Mouse (Mus musculus) gonadal fat pad, adult 2 months (tissue): ENCODE data around the gene Fyn. TPM values are rescaled to one million over a fixed set of nuclear protein-coding genes. Genes with fewer than 3 reads are reported as not detected.

Experiments
- DNase-seq: peaks from one replicate; pipeline ENCODE4 v3.0.0-alpha.2; 2012; ENCODE audit warnings: low read depth
- polyA plus RNA-seq: library from polyadenylated mRNA; depleted of rRNA; stranded (reverse); fragments of >200 nt; gene quantifications from 2 replicates; pipeline ENCODE4 v1.2.3, GENCODE M21; 2012

Fyn gene
- polyA plus RNA-seq, 1 experiment, result 16.8 TPM

DNA sequence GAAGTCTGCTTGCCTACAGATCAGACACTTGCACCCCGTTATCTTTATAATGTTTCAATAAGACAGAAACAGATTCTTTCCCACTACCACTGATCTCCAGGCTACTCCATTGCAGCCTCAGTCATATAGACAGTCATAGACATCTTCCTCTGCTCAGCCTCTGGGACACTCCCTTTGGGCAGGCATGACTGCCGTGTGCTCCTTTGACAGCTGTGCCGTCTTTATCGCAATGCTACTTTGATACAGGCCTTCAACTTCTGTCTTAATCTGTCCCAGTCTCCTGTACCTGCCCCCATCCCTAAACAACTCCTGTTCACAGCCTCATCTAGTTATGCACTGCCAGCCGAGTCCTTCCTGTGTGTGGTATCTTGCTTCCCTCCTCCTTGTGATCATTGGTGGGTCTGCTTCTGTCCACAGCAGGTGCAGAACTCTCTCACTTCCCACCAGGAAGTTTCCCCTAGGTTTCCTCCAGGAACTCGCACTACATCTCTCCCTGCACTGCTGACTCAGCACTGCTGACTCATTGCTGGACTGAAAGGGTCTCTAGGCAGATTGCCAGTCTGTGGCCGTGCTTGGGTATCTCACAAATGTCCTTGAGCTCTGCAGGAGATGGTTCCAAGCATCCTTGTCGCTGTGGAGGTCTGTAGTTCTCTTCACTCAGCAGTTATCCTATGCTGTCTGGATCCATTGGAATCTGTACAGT lies 43.4 kb downstream of the Fyn start:
- DNase-seq, result no peak

DNA sequence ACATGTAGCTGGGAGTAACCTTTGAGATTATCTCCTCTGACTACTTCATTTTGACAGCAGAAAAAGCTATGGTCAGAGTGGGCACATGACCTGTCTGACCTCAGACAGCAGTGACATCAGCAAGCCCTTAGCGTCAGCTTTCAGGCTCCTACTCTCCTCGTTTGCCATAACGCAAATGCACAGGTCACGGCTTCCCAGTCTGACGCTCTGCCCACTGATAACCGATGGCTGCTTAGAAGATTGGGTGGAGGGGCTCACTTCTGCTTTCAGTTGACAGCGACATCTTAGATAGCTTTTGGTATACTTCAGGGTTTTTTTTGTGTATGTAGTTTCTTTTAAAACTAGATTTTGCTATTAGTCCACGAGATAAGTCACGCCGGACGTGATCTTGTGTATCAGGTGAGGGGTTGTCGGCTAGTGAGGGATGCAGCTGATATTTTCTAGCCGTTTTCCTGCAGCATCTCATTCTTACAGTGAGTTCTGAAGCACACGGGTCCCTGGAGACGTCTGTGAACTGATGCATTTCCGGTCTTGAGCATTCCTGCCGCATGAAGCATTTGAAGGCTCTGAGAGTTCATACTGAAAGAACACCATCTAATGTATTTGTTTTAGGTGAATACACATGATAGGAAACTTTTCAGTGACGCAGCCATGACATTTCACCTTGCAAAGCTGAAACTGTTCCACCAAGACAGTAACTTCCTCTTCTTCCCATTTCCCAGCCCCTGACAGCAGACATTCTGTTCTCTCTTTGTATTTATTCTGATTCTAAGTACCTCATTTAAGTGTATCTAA lies 44.4 kb downstream of the Fyn start:
- DNase-seq, result no peak

DNA sequence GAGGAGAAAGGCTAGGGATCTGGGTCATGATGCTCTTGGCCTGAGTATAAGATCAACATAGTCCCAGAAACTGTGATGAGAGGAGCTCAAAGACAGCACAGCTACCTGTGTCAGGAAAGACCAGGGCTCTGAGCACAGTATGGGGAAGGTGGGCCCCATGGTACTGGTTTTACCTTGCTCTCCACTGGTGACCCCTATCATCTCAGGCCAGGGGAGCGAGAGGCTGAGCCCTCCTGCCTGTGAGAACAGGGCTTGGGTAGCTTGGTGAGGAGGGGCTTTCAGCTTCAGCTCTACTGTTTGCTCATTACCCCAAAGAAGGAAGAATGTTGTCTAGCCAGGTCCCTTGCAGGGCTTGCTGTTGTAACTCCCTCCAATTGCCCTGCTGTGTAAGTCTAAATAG lies 45.4 kb downstream of the Fyn start:
- no peak for DNase-seq

DNA sequence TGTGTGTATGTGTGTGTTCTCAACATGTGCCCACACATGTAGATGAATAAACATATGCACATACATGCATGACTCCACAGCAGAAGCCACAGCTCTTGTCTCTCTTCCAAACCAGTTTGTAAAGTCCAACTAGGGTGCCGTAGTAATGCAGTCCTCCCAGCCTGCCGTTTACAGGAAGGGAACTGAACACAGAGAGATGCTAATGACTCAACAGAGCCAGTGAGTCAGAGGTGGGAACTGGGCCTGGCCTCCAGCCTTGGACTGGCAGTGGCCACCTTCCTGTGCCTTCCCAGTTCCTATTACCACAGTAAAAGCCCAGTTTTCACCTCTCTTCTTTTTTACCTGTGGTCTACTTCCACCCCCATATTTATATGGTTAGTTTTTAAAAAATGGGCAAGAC lies 46.9 kb downstream of the Fyn start:
- DNase-seq, result no peak

DNA sequence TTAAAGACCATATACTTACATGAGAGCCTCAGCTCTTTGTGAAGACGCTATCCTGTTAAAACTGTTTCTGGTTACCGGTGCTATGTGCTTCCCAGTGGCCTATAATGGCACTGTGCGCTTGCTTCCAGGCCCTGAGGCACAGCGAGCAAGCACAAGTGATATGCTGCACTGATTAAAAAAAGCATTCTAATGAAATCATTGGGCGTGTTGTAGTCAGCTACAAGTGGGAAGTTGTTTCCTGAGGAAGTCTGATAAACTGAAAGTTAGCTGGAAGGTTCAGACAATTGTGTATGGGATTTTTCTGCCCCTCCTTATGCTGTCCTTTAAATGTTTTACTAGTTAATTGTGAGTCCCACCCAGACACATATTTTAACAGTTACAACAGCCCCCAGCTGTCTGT lies 49.0 kb downstream of the Fyn start:
- DNase-seq, result no peak

DNA sequence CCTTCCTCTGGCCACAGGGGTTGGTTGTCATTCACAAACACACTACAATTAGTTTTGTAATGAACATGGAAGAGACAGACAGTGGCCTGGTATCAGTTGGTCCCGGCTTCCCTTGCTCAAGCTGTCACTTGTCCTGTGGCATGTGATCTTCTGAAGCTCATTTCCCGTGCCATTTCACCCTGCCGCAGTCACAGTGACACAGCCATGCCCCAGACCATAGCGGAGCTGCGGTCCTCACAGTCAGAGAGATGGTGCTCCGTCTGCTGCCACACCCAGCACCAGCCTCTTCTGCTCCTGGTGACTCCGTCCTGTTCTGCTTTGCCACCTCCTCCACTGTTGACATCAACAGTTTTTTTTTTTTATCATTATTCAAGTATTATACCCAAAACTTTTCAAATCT lies 49.7 kb downstream of the Fyn start:
- no peak for DNase-seq

DNA sequence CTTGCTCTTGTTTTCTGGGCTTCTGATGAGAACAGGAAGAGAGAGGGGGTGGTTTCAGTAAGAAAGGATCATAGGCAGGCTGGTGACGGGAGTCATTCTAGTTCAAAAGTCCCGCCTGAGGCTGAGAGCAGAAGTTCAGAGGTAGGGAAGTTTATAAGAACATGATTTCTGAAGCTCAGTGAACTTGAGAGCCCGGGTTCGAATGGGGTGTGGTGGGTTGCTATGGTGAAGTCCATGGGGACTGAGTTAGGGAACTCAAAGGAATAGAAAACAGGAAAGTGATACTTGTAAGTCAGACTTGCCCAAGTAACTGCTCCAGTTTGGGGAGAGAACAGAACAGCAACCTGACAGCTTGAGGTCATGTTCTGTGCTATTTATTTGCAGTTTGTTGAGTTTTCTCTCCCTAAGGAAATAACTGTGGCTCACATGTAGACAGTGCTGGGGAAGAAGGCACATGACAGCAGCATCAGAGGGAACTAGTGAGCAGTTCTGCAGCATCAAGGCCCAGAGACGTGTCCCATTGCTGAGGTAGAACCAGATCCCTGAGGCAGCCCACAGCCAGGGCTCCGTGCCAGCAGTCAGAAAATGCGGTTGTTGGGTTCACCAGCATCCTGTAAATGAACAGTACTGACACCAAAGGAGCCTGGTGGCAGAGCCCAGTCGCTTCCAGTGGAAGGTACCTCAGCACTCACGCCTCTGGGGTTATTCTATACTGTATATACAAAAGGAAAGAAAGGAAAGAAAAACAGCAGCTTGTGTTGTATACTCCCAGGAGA lies 52.4 kb downstream of the Fyn start:
- no peak for DNase-seq

DNA sequence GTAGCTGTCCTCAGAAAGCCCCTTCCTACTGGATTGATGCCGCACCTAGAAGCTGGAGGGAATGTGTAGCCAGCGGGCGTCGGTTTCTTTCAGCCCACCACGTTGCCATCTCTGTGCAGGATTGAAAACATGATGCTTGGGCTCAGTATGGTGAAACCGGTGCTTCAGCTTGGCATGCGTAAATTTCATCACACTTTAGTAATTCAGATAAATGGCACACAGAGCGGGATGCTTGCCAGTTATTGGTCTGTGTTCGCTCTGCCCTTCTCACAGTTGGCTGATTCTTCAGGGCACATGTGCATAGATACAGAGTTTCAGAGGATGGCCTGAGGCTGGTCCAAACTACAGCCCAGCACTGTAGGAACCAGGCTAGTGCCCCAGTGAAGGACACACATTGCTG lies 53.1 kb downstream of the Fyn start:
- DNase-seq, result no peak

DNA sequence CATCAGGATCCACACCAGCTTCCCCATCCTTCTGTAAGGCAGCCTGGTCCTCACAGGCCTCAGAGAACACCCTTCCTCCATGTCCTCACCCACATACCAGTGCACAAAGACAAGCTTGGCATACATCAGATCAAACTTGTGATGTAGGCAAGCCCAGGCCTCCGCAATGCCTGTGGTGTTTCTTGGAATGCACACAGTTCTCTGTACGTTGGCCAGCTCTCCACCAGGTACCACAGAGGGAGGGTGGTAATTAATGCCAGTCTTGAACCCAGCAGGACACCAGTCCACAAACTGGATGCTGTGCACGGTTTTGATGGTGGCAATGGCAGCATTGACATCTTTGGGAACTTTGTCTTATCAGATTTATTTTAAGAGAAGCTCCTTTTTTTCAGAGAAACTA lies 56.0 kb downstream of the Fyn start:
- DNase-seq, result no peak

DNA sequence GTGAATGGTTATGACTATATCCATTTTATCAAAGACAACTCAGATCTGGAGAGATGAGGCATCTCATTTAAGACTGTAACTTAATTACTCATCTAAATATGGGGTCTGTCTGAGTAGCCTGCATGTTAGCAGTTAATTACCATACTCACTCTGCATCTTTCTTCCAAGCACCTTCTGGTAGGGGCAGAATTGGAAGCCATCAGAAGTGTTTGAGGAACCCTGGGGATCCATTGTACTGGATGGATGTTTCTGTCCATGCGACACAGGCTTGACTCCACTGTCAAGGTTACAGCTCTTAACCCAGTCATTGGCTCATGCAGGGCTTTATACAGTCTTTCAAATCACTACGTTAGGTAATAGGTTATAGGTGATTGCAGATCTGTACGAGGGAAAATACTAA lies 57.4 kb downstream of the Fyn start:
- no peak for DNase-seq

DNA sequence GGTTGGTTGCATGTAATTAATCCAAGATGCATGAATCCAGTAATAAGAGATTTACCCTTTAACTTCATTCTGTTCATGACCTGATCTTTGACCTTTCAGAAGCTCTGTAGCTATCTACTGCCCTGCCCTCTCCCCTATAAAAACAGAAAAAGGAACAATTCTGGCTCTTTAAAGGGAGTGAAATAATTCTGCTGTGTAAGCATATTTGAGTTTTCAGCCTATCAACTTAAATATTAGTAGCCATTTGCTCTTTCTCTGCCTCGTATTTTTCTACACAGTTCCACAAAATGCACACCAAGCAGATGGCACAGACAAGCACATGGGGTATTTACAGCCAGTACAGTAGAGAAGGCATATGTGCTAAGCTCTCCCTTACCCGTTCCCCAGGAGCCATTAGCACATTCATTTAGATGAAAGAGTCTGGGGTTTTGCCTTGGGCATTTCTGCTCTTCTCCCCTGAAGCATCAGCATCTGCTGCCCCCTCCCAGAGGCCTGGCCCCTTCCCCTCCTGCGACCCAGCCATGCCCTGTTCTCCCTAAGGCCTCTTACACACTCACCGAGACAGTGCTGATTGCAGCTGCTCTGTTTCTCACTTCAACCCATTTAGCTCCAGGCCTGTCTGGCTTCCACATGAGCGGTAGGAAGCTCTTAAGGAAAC lies 58.3 kb downstream of the Fyn start:
- DNase-seq, result no peak

DNA sequence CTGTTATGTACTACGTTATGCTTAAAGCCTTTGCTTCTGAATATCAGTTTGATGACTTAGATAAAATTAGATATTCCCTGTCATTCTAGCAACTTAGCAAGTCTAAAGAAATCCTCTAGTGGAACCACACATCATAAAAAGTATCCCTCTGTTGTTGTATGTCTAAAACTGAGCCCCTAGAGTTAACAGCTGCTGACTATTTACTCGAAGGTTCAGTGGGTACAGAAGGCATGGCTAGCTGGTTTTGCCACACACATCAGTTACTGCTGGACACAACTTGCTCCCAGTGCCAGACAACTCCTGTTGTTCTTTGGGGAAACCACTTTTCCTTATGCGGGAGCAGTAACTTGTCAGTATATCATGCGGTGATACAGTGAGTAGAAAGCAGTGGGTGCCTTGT lies 61.0 kb downstream of the Fyn start:
- no peak for DNase-seq

DNA sequence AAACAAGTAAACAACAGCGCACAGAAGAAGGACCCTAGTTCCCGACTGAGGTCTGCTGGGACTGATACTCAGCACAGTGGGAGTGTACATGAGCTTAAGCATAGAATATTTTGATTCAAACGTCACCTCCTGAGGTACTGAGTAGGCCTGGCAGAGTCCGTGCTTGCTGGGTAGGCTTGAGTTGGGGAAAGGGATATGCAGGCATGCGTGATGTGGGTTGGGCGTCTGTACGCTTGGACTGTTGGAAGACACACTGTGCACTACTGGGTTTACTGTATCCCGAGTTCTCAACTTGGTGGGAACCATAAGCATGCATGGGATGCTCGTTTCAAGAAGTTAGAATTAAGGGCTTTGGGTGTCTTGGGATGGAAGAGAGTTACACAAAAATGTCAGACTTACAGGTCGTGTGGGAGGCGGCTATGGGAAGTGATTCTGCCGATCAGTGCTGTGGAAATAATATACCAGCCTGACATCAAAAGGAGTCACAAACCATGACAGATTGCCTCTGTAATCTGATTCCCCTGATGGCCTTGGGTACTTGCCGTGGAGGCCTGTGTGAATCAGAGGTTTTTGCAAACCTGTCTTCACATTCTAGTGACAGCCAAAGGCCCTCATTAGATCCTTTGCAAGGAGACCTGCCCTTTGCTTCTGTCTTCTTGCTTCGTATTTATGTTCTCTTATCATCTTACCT lies 61.6 kb downstream of the Fyn start:
- no peak for DNase-seq

DNA sequence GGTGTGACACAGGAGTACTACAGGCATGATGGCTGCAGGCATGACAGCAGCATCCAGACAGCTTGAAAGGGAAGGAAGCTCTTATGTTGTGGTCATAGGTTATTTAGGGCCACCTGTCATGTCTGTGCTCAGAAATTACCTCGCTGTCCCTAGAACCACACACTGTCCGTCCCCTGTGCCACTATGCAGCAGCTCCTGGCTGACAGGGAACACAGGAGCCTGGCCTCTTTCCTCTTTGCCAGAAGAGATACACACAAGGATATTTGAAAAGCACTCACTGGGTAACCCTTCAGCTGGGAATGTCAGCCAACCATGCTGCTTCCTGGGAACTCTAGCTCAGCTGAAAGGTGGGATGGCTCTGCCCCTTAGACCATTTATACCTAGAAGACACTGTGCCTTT lies 62.6 kb downstream of the Fyn start:
- DNase-seq, result no peak

DNA sequence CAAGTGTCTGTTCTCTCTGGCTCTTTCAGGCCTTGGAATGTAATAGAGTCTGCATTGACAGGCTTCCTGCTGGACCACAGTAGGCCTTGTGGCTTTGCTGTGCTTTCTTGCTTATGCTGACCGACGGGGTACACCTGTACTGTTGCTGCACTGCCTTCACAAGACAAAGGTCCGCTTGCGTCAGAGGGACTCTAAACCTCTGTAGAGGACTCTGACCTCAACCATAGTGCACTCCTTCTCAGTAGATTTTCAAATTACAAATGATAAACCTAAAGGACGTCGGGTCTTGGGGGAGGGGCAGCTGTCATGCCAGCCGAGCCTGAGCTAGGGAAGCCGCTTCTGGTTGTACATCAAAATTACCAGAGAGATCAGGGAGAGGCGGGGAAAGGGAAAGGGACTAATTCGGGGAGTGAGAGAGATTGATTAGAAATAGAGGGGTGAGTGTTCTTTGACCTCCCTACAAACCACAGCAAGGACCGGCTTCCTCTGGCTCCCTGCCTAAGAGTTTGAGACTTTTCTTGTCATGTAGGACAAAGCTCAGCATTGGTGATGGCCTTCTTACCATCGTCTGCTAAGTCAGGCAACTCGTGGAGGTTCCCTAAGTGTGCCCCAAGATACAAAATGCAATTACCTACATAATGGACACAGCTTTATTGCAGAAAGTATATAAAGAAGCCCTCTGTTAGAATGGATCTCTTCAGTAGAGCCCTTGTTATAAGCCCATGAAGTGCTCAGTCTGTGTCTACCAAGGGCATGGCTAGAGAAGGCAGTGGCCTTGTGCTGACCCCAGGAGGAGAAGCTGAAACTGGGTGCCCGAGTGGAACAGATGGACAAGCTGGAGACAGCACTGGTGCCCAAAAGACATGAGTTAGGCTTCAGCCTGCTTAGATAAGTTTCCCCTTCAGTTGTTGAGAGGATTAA lies 64.3 kb downstream of the Fyn start:
- no peak for DNase-seq

DNA sequence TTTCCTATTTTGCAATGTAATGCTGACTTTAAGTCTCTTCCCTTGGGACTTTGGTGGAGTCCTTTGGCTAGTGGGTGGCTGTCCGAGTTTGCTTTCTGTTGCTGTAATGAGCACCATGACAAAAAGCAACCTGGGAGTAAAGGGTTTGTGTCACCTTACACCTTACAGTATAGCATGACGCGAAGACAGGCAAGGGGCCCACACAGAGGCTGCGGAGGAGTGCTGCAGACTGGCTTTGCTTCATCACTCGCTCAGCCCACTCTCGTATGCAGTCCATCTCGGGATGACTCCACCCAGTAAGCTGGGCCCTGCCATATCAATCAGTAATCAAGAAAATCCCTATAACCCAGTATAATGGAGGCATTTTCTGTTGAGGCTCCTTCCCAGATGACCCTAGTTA lies 65.2 kb downstream of the Fyn start:
- DNase-seq, result no peak

DNA sequence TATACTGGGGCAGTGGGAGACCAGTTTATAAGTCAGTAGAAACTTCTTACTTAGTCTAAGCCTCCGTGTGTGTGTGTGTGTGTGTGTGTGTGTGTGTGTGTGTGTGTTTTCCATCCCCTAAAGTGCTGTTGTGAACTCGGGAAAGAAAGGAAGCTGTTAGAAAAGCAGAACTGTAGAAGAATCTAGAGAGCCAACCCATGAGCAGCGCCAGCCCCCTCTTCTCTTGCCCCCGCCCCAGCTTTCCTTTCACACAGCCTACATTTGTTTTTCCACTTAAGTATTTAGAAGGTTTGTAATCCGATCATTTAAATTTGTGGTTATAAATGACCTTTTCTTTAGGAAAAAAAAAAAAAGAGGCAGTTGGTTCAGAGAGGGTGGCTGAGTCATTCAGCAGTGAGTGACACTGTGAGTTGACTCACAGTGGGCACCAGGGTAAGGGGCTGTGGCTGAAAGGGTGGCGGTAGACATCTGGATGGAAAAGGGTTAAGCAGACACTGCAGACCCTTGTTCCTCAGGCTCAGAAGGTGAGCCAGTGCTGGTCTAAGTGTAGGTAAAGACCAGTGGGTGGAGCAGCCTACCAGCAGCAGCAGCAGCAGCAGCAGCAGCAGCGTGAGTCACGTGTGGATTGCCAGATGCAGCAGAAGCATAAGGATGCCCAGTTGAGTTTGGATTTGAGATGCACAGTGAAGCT lies 66.2 kb downstream of the Fyn start:
- no peak for DNase-seq

DNA sequence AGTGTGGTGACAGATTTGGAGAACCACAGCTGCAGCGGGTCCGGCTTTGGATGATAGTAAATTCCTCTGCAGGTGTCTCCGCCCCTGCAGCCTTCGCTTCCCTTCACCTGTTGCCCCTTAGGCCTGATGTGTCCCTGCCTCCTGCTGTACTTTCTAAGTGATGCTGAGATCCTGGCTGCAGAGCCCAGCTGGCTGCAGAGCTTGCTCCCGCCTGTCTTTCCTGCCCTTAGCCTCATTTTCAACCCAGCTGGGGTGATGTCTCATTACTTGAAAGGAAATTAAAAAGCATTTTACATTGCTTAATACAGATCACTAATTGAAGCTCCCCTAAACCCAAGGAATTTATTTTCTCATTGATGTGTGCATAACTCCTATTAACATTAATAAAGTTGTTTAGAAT lies 70.2 kb downstream of the Fyn start:
- no peak for DNase-seq

DNA sequence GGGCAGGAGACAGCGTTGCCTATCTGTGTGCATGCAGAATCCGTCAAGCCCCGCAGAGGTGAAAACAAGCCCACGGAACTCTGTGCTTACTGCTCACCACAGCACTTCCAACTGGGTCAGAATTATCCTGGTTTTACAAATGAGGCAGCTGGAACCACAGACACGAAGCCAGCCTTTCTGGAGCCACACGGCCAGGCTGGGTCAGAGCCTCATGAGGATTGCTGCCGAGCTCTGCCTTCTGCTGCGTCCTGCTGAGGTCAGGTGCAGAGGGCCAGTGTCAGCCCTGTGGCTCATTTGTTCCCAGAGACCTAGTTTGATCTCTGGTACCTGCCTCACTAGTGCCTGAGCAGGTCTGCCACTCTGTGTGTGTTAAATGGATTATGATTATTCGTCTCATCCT lies 71.9 kb downstream of the Fyn start:
- DNase-seq, result no peak

DNA sequence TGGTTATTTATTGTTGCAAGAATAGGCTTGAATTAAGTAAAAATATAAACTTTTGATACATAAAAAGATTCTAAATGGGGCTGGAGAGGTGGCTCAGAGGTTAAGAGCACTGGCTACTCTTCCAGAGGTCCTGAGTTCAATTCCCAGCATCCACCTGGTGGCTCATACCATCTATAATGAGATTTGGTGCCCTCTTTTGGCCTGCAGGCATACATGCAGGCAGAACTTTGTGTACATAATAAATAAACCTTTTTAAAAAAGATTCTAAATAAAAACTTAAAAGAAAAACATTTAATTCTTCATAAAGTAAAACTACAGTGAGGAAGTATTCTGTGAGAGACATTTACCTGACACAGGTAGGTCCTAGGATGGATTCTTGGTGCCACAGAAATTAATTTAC lies 73.0 kb downstream of the Fyn start:
- DNase-seq, result no peak
